ENCODE assay signal across 10 mouse cellular contexts in the genomic region with DNA sequence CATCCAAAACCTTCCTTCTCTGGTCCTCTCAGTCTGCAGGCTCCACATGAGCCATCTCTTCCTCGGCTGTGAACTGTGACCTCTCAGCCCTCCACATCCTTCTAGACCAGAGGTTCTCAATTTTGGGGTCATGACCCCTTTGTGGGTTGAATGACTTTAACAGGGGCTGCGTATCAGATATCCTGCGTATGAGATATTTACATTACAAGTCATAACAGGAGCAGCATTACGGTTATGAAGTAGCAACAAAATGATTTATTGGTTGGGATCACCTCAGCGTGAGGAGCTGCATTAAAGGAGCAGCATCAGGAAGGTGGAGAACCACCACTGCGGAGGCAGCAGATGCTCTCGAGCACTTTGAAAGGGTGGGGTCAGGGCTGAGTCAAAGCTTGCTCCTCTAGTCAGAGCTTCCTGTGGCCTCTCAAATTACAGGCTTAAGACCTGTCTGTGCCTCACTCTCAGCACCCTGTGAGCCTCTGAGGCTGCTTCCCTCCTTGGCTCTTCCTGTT. TPM values are rescaled to one million over a fixed set of nuclear protein-coding genes. Genes with fewer than 3 reads are reported as not detected.
DNase-seq lines count a peak whose midpoint lies in the region; ATAC-seq and TF ChIP-seq lines count a peak whose summit lies in the region.
"Had no signal": no experiment of that assay in that cellular context is flagged by ENCODE, and none has a peak within 500 bp of the region (broad histone marks: within the 10 kb centered on the region; RNA-seq: fewer than 3 reads in every experiment).

No protein-coding gene starts in this region.

- no peaks in the 10 kb centered on the region for H3K9me3 ChIP-seq in stomach, embryonic 15.5 days
- H3K9me3 ChIP-seq: embryonic facial prominence, embryonic 15.5 days had no signal

- H3K4me1 ChIP-seq in spleen, adult 2 months (ENCODE audit: control insufficient read depth, insufficient read depth, insufficient read length): no peaks in the 10 kb centered on the region
- H3K4me1 ChIP-seq in bone marrow macrophage, adult 2 months (ENCODE audit: control insufficient read depth, insufficient read depth, low read length): peaks cover 55% of the 10 kb centered on the region
- no peaks in the 10 kb centered on the region for H3K4me1 ChIP-seq in stomach, embryonic 15.5 days

- intact Hi-C loops in gastrocnemius, postnatal 36 days (cut with DNase I): no loop called here

- peak in 1 of 2 experiments; percentile 11 for DNase-seq in spleen, adult 2 months (ENCODE audit: low read depth in 1 of 2, low spot score in 2 of 2)
- no peak for DNase-seq in spleen, postnatal 14 days (ENCODE audit: low spot score in 2 of 2)
- DNase-seq in lung, postnatal 4 days: no peak
- DNase-seq in gastrocnemius, postnatal 36 days: no peak
- no peak for DNase-seq in left cerebral cortex, adult 8-10 months (ENCODE audit: low spot score in 2 of 2)
- DNase-seq: lung, postnatal 10 days had no signal

- ATAC-seq in hematopoietic stem cell, adult 5-6 weeks (replicated peaks in 1 of 2; ENCODE audit: insufficient read depth in 1 of 2, low FRiP score in 2 of 2, low TSS enrichment in 1 of 2, low read depth in 1 of 2, poor library complexity in 2 of 2, severe bottlenecking in 2 of 2): peak; percentile 62 to 64
- ATAC-seq in stomach, embryonic 15.5 days (ENCODE audit: insufficient read depth, low FRiP score, low read depth): peak; percentile 50; the same call in 1 of the 2 replicates

- peaks cover 37% of the 10 kb centered on the region for H3K36me3 ChIP-seq in spleen, adult 2 months (ENCODE audit: control insufficient read depth, insufficient read depth, low read length)
- peaks cover 47% of the 10 kb centered on the region for H3K36me3 ChIP-seq in stomach, embryonic 15.5 days

- TF ChIP-seq POLR2A in spleen, adult 2 months (IDR thresholded peaks at IDR 0.05; ENCODE audit: low read depth, low read length): no peak
- no peak for TF ChIP-seq POLR2A in bone marrow macrophage, adult 2 months (IDR thresholded peaks at IDR 0.05; ENCODE audit: borderline replicate concordance, low read depth, low read length)

- no peak overlapping the region for H3K4me3 ChIP-seq in spleen, adult 2 months (ENCODE audit: extremely low read depth, insufficient read depth, insufficient read length)
- H3K4me3 ChIP-seq in bone marrow macrophage, adult 2 months (ENCODE audit: insufficient read depth, low read length): no peak overlapping the region
- no peak overlapping the region for H3K4me3 ChIP-seq in stomach, embryonic 15.5 days (replicated peaks)
- H3K4me3 ChIP-seq: embryonic facial prominence, embryonic 15.5 days had no signal

- H3K9ac ChIP-seq in stomach, embryonic 15.5 days: no peak overlapping the region
- H3K9ac ChIP-seq: embryonic facial prominence, embryonic 15.5 days had no signal

- no peaks in the 10 kb centered on the region for H3K27me3 ChIP-seq in spleen, adult 2 months (ENCODE audit: control insufficient read depth, insufficient read depth, low read length)
- no peaks in the 10 kb centered on the region for H3K27me3 ChIP-seq in stomach, embryonic 15.5 days (replicated peaks)
- H3K27me3 ChIP-seq: embryonic facial prominence, embryonic 15.5 days had no signal

- TF ChIP-seq CTCF in spleen, adult 2 months (IDR thresholded peaks at IDR 0.05; ENCODE audit: extremely low read depth, insufficient read depth, insufficient read length, insufficient replicate concordance): no peak
- TF ChIP-seq CTCF in bone marrow macrophage, adult 2 months (IDR thresholded peaks at IDR 0.05; ENCODE audit: low read depth, low read length): no peak

- 43% methylated on average over 7 of the region's 7 CpGs for WGBS in spleen, adult 2 months
- WGBS in stomach, embryonic 15.5 days: 25% methylated on average over 7 of the region's 7 CpGs

- peak overlapping the region; percentile 39 for H3K27ac ChIP-seq in spleen, adult 2 months (ENCODE audit: insufficient read depth, low read length)
- H3K27ac ChIP-seq in bone marrow macrophage, adult 2 months (ENCODE audit: insufficient read depth, low read depth, low read length): peak overlapping the region; percentile 2; the same call in 1 of the 2 replicates
- no peak overlapping the region for H3K27ac ChIP-seq in stomach, embryonic 15.5 days
- H3K27ac ChIP-seq: embryonic facial prominence, embryonic 15.5 days had no signal

- H3K4me2 ChIP-seq in stomach, embryonic 15.5 days: no peak overlapping the region
- H3K4me2 ChIP-seq: embryonic facial prominence, embryonic 15.5 days had no signal

RNA-seq across cellular contexts. Expression of gene Trafd1, which starts 44.4 kb away (rescaled TPM):
- 75.4 and 82.2 TPM in 2 replicates for polyA plus RNA-seq in spleen, adult 2 months (2012; rRNA removed)
- 233 and 235 TPM in 2 replicates for polyA plus RNA-seq in bone marrow macrophage, adult 2 months (2012; ENCODE audit: insufficient read depth, insufficient read length, missing spikeins)
- 50.9 and 62.7 TPM in 2 replicates for total RNA-seq in hematopoietic stem cell, adult 5-6 weeks (2017)
- 67.8 and 70.6 TPM in 2 replicates for polyA plus RNA-seq in stomach, embryonic 15.5 days (2015; fragmentation: Nextera tagmentation; extraction: Ambion mirVana)
- total RNA-seq in gastrocnemius, postnatal 36 days (2021): 10 to 100 TPM; 32.1 to 34.3 TPM
- 10 to 100 TPM; 72.9 to 87.1 (median 73.8) TPM for total RNA-seq in left cerebral cortex, adult 8-10 months (2022)

RNA-seq across cellular contexts. Expression of gene Naa25, which starts 56.7 kb away (rescaled TPM):
- polyA plus RNA-seq in spleen, adult 2 months (2012; rRNA removed): 7.5 TPM in 2 replicates
- polyA plus RNA-seq in bone marrow macrophage, adult 2 months (2012; ENCODE audit: insufficient read depth, insufficient read length, missing spikeins): 9.9 and 14.0 TPM in 2 replicates
- total RNA-seq in hematopoietic stem cell, adult 5-6 weeks (2017): 52.6 and 78.0 TPM in 2 replicates
- 40.2 and 41.8 TPM in 2 replicates for polyA plus RNA-seq in stomach, embryonic 15.5 days (2015; fragmentation: Nextera tagmentation; extraction: Ambion mirVana)
- total RNA-seq in gastrocnemius, postnatal 36 days (2021): 10 to 100 TPM; 24.3 to 26.1 TPM
- total RNA-seq in left cerebral cortex, adult 8-10 months (2022): 10 to 100 TPM; 34.7 to 41.3 (median 36.6) TPM
